Mouse (Mus musculus) pancreas, adult 10 weeks (tissue): Measurements from ENCODE around the gene Bpifa3. TPM values are rescaled to one million over a fixed set of nuclear protein-coding genes. Genes with fewer than 3 reads are reported as not detected.

Source experiments
- polyA plus RNA-seq: library from polyadenylated mRNA; stranded (reverse); fragments of 350-450 nt; fragmentation: Illumina TruSeq; extraction: RNeasy Lipid Tissue Mini Kit (QIAGEN cat#74804); gene quantifications from one replicate; pipeline ENCODE4 v1.2.3, GENCODE M21; 2015; ENCODE audit warnings: low read depth, low replicate concordance; ENCODE audit not compliant: insufficient read depth

Bpifa3 gene
- polyA plus RNA-seq, result not detected

GRCm38 (mm10) chr2:154130120-154130519 is at the start of gene Bpifa3:
Gene Bpifa3, plus strand, starts transcription at chr2:154130336.

GRCm38 (mm10) chr2:154142580-154142979 is 12.4 kb downstream of the Bpifa3 start, which contains the start of gene Bpifa1:
Gene Bpifa1, plus strand, starts transcription at chr2:154142880.

GRCm38 (mm10) chr2:154162307-154162706 is 32.2 kb downstream of the Bpifa3 start, which contains the start of gene Bpifa5:
Gene Bpifa5, plus strand, starts transcription at chr2:154162607.

Other genes with a start within 250 kb of the Bpifa3 start
- not detected for gene Bpifb6, start 229.9 kb upstream of the Bpifa3 start, polyA plus RNA-seq
- gene Bpifb3, start 212.1 kb upstream of the Bpifa3 start, polyA plus RNA-seq, result not detected
- gene Bpifb4, start 192.1 kb upstream of the Bpifa3 start, polyA plus RNA-seq, result not detected
- not detected for gene Bpifa6, start 155.4 kb upstream of the Bpifa3 start, polyA plus RNA-seq
- gene Bpifa2, start 122.1 kb upstream of the Bpifa3 start, polyA plus RNA-seq, result not detected
- gene Bpifa1, start 12.5 kb downstream of the Bpifa3 start, polyA plus RNA-seq, result 0.79 TPM
- gene Bpifa5, start 32.3 kb downstream of the Bpifa3 start, polyA plus RNA-seq, result not detected
- gene Bpifb1, start 60.5 kb downstream of the Bpifa3 start, polyA plus RNA-seq, result not detected
- gene Bpifb5, start 93.4 kb downstream of the Bpifa3 start, polyA plus RNA-seq, result not detected
- not detected for gene Bpifb9a, start 127.5 kb downstream of the Bpifa3 start, polyA plus RNA-seq
- gene Bpifb9b, start 176.9 kb downstream of the Bpifa3 start, polyA plus RNA-seq, result not detected
- 3.8 TPM for gene Cdk5rap1, start 242.7 kb downstream of the Bpifa3 start, polyA plus RNA-seq